Mouse (Mus musculus): ENCODE results near the gene Zbtb38. TPM values are rescaled to one million over a fixed set of nuclear protein-coding genes. Genes with fewer than 3 reads are reported as not detected.
A peak's percentile ranks its signal among the peaks of the same experiment; 100 is the strongest.

Gene Zbtb38
- polyA plus RNA-seq, 1 experiment = 18.7 TPM

DNA sequence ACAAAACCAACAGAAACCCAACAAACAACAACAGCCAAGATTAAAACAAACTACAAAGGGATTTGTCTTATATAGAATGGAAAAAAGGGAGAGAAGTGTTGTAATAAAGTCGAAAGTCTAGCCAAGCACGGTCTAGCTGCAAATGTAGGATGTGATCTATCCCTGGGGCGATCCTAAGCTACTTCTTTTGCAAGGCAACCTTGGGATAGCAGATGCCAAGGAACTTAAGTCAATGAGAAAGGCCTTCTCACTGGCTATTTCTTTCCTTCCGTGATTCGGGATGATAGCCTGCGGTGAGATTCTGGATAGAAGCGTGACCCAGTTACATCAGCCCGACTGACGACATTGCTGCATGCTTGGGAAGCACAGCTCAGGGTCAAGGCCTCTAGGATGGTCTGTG lies 6.1 kb downstream of the Zbtb38 start:
- 0 out of 2 replicates have a peak overlapping the region, but pooled peaks have one; percentile 77 for H3K27ac ChIP-seq (replicated peaks; ENCODE audit: low read depth, low read length)
- no peak overlapping the region for H3K4me3 ChIP-seq (ENCODE audit: insufficient read depth, low read depth, low read length)
- H3K4me1 ChIP-seq (ENCODE audit: control insufficient read depth, insufficient read depth, insufficient read length, low read length) = no peaks in the 10 kb centered on the region; the same call in 1 of the 2 replicates

DNA sequence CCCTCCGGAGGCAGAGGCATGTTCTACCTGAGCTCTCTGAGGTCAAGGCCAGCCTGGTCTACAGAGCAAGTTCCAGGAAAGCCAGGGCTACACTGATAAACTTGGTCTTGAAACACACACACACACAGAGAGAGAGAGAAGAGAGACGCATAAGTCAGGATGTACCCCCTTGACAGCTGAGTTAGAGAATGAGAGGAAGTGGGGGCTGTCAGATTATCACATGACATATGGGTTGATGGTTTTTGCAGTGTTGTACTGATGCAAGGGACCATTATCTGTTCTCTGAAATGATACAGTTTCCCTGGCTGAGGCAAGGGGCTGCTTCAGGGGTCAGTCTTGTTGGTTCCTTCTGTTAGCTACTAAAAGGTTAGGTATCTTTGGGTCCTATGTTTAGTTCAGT lies 7.7 kb downstream of the Zbtb38 start:
- no peak overlapping the region for H3K27ac ChIP-seq (replicated peaks; ENCODE audit: low read depth, low read length)
- H3K4me1 ChIP-seq (ENCODE audit: control insufficient read depth, insufficient read depth, insufficient read length, low read length) = peaks cover 4% of the 10 kb centered on the region
- H3K4me3 ChIP-seq (ENCODE audit: insufficient read depth, low read depth, low read length) = no peak overlapping the region

DNA sequence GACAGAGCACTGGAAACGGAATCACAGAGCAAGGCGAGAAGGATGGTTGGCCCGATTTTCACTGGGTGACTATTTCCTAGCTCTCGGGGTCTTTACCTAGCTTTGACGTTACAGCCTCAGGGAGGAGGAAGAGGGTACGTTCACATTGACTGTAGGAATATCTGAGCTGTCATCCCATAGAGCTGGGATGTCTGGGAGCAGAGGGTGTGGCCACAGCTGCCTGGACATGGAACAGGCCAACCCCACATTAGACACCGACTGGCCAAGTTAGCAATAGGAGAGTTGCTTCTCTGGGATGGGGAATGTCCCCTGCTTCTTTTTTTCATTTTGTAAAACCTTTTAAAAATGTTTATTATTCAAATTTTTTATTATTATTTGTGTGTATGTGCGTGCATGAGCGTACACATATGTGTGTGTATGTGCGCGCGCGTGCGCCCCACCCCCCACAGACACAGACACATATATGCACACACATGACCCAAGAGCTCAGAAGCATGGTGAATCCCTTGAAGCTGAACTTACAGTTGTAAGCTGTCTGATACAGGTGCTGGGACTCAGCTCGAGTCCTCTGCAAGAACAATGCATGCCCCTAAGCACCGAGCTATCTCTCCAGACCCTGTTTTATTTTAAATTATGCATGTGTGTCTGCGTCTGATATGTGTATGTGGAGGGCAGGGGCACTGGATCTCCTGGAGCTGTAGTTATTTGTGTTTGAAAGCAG lies 11.1 kb downstream of the Zbtb38 start:
- peak overlapping the region; percentile 99 for H3K27ac ChIP-seq (replicated peaks; ENCODE audit: low read depth, low read length)
- H3K4me3 ChIP-seq (ENCODE audit: insufficient read depth, low read depth, low read length) = peak overlapping the region; percentile 8; the same call in 1 of the 2 replicates
- peaks cover 7% of the 10 kb centered on the region for H3K4me1 ChIP-seq (ENCODE audit: control insufficient read depth, insufficient read depth, insufficient read length, low read length)

DNA sequence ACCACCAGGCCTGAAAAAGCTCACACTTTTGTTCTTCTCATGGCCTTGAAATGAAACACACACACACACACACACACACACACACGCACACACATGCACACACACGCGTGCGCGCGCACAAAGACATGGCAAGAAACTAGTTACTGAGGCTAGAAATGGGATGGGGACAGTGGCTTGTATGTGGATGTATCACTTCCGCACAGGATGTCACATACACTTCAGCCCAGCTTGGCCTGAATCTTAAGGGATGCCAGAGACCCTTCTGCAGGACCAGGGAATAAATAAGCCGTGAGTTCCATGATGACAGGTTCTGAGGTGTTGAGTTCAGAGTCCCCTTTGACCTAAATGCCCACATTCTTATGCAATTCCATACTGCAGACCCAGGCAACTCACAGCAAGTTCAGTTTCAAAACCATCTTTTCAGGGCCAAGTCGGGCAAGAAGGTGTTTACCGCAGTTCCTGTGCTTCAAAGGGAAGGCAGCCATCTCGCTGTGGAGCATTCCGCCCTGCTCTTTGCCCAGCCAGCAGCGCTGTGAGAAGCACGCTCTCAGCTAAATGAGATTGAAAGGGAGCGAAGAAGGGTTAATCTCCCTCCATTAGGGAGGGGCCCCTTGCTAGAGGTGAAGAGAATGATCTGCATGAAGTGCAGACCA lies 11.8 kb downstream of the Zbtb38 start:
- Histone ChIP-seq H3K4me1 (ENCODE audit: control insufficient read depth, insufficient read depth, insufficient read length, low read length) (peaks cover 7% of the 10 kb centered on the region), H3K4me3 (ENCODE audit: insufficient read depth, low read depth, low read length) (peak overlapping the region; percentile 19; the same call in 1 of the 2 replicates), H3K27ac (replicated peaks; ENCODE audit: low read depth, low read length) (peak overlapping the region; percentile 99)

- H3K4me3 ChIP-seq (ENCODE audit: insufficient read depth, low read depth, low read length) = 0 out of 2 replicates have a peak overlapping the region, but pooled peaks have one; percentile 19
- H3K27ac ChIP-seq (replicated peaks; ENCODE audit: low read depth, low read length) = peak overlapping the region; percentile 99
- H3K4me1 ChIP-seq (ENCODE audit: control insufficient read depth, insufficient read depth, insufficient read length, low read length) = peaks cover 7% of the 10 kb centered on the region
These were observed 12.6 kb downstream of the Zbtb38 start for GRCm38 (mm10) chr9:96739808-96740711.

DNA sequence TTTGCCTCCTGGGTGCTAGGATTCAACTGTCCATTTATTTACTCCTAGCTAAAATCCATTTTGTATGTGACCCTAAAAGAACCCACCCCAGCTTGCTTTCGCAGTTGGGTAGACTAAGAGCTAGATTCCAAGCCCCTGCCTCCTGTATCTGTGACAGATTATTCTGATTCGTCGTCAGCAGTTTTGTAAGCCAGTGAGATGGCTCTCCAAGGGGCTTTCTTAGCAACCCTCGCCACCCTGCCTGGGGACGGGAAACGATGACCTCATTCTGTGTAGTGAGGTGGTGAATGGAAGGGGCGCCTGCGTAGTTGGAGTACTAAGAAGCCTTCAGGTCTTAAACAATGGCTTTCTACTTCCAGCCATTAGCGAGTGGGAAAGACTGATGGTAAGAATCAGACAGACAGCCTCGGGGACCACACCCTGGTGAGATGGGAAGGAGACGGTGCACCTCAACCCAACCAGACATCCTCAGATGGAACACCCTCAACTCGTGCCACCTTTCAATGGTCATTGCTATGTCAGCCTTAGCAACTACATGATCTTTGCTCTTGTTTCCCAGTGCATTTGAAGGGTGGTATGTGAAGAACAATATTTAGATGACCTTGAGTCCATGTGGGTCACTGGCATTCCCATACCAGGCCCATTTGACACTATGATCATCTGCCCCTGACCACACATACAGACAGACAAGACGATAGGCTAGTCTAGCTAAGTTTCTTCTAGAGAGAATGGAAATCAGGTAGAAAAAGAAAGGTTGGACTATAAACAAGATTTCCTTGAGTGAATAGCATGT lies 13.9 kb downstream of the Zbtb38 start:
- peaks cover 7% of the 10 kb centered on the region for H3K4me1 ChIP-seq (ENCODE audit: control insufficient read depth, insufficient read depth, insufficient read length, low read length)
- H3K4me3 ChIP-seq (ENCODE audit: insufficient read depth, low read depth, low read length) = no peak overlapping the region
- H3K27ac ChIP-seq (replicated peaks; ENCODE audit: low read depth, low read length) = peak overlapping the region; percentile 99; the same call in 1 of the 2 replicates

DNA sequence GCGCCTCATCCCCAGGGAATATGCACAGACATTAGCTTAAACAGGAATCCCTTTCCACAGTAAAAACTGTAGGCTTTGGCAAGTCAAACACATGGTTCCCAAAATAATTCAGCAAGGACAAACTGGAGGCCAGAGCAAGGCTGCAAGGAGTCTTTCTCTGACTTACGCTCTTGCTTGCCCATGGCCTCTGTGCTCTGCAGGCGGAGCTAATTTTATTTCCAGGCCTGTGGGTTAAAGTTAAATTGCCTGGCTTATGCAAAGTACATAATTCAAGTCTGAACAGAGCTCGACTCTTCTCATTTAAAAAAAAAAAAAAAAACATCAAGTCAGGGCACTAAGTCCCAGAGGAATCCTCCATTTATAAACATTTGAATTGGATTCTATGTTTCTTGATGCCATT lies 16.7 kb downstream of the Zbtb38 start:
- Histone ChIP-seq H3K4me3 (ENCODE audit: insufficient read depth, low read depth, low read length) (no peak overlapping the region), H3K4me1 (ENCODE audit: control insufficient read depth, insufficient read depth, insufficient read length, low read length) (peaks cover 10% of the 10 kb centered on the region), H3K27ac (replicated peaks; ENCODE audit: low read depth, low read length) (no peak overlapping the region)

DNA sequence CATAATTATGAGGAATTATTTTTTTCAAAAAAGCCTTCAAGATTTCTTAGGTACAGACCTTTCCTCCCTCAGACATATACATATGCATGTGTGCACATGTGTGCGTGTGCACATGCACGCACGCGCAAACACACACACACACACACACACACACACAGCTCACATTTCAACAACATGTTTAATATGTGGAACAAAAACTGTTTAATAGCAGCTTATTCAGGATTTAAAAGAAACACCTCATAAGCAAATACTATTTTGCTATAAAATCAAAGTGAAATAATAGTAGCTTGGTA lies 19.3 kb downstream of the Zbtb38 start:
- H3K4me1 ChIP-seq (ENCODE audit: control insufficient read depth, insufficient read depth, insufficient read length, low read length) = peaks cover 5% of the 10 kb centered on the region; the same call in 1 of the 2 replicates
- no peak overlapping the region for H3K4me3 ChIP-seq (ENCODE audit: insufficient read depth, low read depth, low read length)
- H3K27ac ChIP-seq (replicated peaks; ENCODE audit: low read depth, low read length) = no peak overlapping the region

DNA sequence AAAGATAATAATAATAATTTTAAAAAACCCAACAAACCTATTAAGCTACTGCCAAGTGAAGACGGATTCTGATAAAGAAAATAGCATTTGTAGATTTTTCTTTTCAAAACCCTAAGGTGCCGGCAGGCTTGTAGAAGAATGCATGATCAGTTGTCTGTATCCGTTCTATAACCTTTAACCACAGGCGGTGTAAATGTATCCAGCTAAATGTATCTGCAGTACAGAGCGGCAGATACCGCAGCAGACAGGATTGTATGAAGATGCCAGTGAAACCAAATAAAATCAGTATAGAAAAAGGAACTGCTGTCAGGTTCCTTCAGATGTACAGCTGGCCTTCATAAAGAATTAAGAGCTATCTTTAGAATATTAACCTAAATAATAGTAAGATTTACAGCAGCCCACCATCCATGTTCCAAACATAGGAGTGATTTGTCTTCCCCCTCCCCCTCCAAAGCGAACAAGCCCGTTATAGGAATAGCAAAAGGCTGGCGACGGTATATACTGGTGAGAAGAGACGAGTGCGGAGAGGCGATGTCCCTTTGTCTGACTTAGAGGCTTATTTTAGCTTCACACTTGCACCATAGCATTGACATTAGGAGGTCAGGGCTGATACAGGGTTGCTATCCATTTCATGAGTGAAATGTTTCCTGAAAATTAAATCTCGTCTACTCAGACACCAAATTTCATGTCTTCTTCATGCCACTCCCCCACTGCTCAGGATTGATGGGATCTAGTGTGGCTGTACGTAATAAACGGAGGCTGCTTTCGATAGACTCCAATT lies 19.8 kb downstream of the Zbtb38 start:
- Histone ChIP-seq H3K4me3 (ENCODE audit: insufficient read depth, low read depth, low read length) (no peak overlapping the region), H3K27ac (replicated peaks; ENCODE audit: low read depth, low read length) (no peak overlapping the region)

GRCm38 (mm10) chr9:96731961-96732511 lies 20.6 kb downstream of the Zbtb38 start:
- H3K27ac ChIP-seq (replicated peaks; ENCODE audit: low read depth, low read length) = 0 out of 2 replicates have a peak overlapping the region, but pooled peaks have one; percentile 4
- H3K4me3 ChIP-seq (ENCODE audit: insufficient read depth, low read depth, low read length) = peak overlapping the region; percentile 3; the same call in 1 of the 2 replicates
- peaks cover 16% of the 10 kb centered on the region for H3K4me1 ChIP-seq (ENCODE audit: control insufficient read depth, insufficient read depth, insufficient read length, low read length)

More for the DNA sequence above, 19.8 kb downstream of the Zbtb38 start:
- peaks cover 10% of the 10 kb centered on the region; the same call in 1 of the 2 replicates for H3K4me1 ChIP-seq (ENCODE audit: control insufficient read depth, insufficient read depth, insufficient read length, low read length)

DNA sequence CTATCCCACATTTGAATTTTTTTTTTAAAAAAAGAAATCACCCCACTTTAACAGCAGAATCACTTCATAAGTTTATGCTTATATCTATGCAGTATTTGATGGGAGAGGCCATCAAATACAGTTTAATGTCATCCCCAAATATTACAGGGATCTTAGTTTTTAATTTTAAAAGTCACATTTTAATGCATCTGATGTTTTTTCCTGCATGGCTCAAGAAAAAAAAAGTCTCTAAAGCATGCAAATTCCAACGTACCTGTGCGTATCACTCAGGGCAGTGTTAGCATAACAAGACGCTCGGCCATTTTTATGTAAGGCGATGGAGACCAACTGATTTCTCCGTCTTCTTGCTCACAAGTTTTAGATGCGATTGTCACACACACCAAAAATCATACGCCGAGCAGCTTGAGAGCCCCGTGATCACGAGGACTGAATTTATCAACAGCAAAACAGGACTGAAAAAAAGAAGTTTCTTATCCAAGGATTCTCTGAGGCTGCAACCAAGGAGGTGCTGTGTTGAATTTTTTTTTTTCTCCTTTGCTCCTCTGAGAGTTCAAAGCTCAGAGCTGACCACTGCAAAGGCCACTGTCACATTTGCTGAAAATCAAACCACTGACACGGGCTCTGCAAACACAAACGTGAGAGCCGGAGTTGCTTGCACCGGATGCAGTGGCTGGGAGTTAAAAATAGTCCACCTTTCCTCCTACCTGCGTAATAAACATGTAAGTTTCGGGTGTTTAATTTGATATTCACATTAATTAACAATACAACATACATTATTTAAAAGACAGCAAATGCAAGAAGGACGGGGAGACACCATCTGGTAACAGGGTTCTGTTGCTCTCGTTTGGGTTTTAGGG lies 21.4 kb downstream of the Zbtb38 start:
- Histone ChIP-seq H3K27ac (replicated peaks; ENCODE audit: low read depth, low read length) (no peak overlapping the region), H3K4me3 (ENCODE audit: insufficient read depth, low read depth, low read length) (no peak overlapping the region), H3K4me1 (ENCODE audit: control insufficient read depth, insufficient read depth, insufficient read length, low read length) (peaks cover 19% of the 10 kb centered on the region)

- Histone ChIP-seq H3K27ac (replicated peaks; ENCODE audit: low read depth, low read length) (peak overlapping the region; percentile 56), H3K4me1 (ENCODE audit: control insufficient read depth, insufficient read depth, insufficient read length, low read length) (peaks cover 19% of the 10 kb centered on the region), H3K4me3 (ENCODE audit: insufficient read depth, low read depth, low read length) (no peak overlapping the region)
These were observed 22.4 kb downstream of the Zbtb38 start for GRCm38 (mm10) chr9:96730311-96730625.
